Mouse (Mus musculus) ovary, adult 2 months (tissue): ENCODE data around the gene Mff. TPM values are rescaled to one million over a fixed set of nuclear protein-coding genes. Genes with fewer than 3 reads are reported as not detected.

Experiments used
- polyA plus RNA-seq: library from polyadenylated mRNA; depleted of rRNA; stranded (reverse); fragments of >200 nt; gene quantifications from 2 replicates; pipeline ENCODE4 v1.2.3, GENCODE M21; 2012; rRNA removed

The Mff gene
- polyA plus RNA-seq, result 47.3 and 110 TPM in 2 replicates

GRCm38 (mm10) chr1:82724339-82725025, at the start of gene Mff:
Gene Mff, plus strand, starts transcription at chr1:82724890.

GRCm38 (mm10) chr1:82768269-82768668, 43.6 kb downstream of the Mff start, which contains the start of gene Tm4sf20:
Gene Tm4sf20, minus strand, starts transcription at chr1:82768461.

GRCm38 (mm10) chr1:82771022-82771586, 46.4 kb downstream of the Mff start, which contains the start of gene Gm47791:
Gene Gm47791, minus strand, starts transcription at chr1:82771243.

Other genes starting within 250 kb of the Mff start
- 6.9 and 7.6 TPM in 2 replicates for gene Col4a4, start 138.0 kb upstream of the Mff start, polyA plus RNA-seq
- 3.9 and 5.0 TPM in 2 replicates for gene Col4a3, start 138.0 kb upstream of the Mff start, polyA plus RNA-seq
- gene Tm4sf20, start 43.6 kb downstream of the Mff start, polyA plus RNA-seq, result not detected in 2 replicates
- not detected in 2 replicates for gene Gm47791, start 46.4 kb downstream of the Mff start, polyA plus RNA-seq
- 37.9 and 54.4 TPM in 2 replicates for gene Agfg1, start 114.6 kb downstream of the Mff start, polyA plus RNA-seq
- 0.82 and 1.5 TPM in 2 replicates for gene A030005L19Rik, start 188.4 kb downstream of the Mff start, polyA plus RNA-seq
- not detected in 2 replicates for gene A030014E15Rik, start 200.0 kb downstream of the Mff start, polyA plus RNA-seq
- not detected in 2 replicates for gene Gm6217, start 206.5 kb downstream of the Mff start, polyA plus RNA-seq
- not detected in 2 replicates for gene A030003K21Rik, start 218.5 kb downstream of the Mff start, polyA plus RNA-seq
- gene Gm7544, start 231.1 kb downstream of the Mff start, polyA plus RNA-seq, result not detected in 2 replicates
- not detected in 2 replicates for gene Gm47955, start 235.4 kb downstream of the Mff start, polyA plus RNA-seq